Mouse (Mus musculus) bone marrow, adult 2 months (tissue): ENCODE results near the gene Ing2. TPM values are rescaled to one million over a fixed set of nuclear protein-coding genes. Genes with fewer than 3 reads are reported as not detected.

Source experiments
- H3K27ac ChIP-seq: fragments of 200-500 bp; 2 replicates; pipeline ENCODE4 v1.5.1; 2012; ENCODE audit warnings: low read depth, mild to moderate bottlenecking, control low read depth, inconsistent platforms, low read length; ENCODE audit not compliant: control insufficient read depth, poor library complexity, insufficient read depth
- H3K4me1 ChIP-seq: fragments of 200-500 bp; 2 replicates; pipeline ENCODE4 v1.6.1; 2011; ENCODE audit warnings: low read length; ENCODE audit not compliant: control insufficient read depth, insufficient read depth
- H3K4me3 ChIP-seq: fragments of 200-500 bp; replicated peaks from 2 replicates; pipeline ENCODE3; 2011; ENCODE audit warnings: mild to moderate bottlenecking, low read depth, low read length, control low read depth; ENCODE audit not compliant: control insufficient read depth
- CTCF ChIP-seq: fragments of 200-500 bp; IDR thresholded peaks from 2 replicates; pipeline ENCODE4 v1.5.1; 2011; ENCODE audit warnings: low read length, control low read depth; ENCODE audit not compliant: control insufficient read depth, insufficient read depth
- POLR2A ChIP-seq: fragments of 200-500 bp; IDR thresholded peaks from 2 replicates; pipeline ENCODE4 v1.6.1; 2011; ENCODE audit warnings: low read depth, mild to moderate bottlenecking, control low read depth, low read length, borderline replicate concordance; ENCODE audit not compliant: control insufficient read depth
- WGBS: fragments of 180-500 bp; shearing (Covaris S2); methylation state at CpG from one replicate; pipeline ENCODE4 v1.1.7; 2018; 5-methylcytosine and 5-hydroxymethylcytosine counted together
- polyA plus RNA-seq: library from polyadenylated mRNA; stranded (reverse); fragments of >200 nt; gene quantifications from 2 replicates; pipeline ENCODE4 v1.2.4, GENCODE M21; 2011; ENCODE audit warnings: low replicate concordance; ENCODE audit not compliant: missing spikeins, insufficient read depth, insufficient read length

Ing2 gene
- polyA plus RNA-seq, 1 experiment, result 31.1 TPM

- no peak overlapping the region for H3K27ac ChIP-seq
- no peaks in the 10 kb centered on the region for H3K4me1 ChIP-seq
- 92% methylated on average over 5 of the region's 5 CpGs for WGBS
- no peak overlapping the region for H3K4me3 ChIP-seq
- TF ChIP-seq POLR2A, result no peak
- no peak for TF ChIP-seq CTCF
These were observed 12.2 kb downstream of the Ing2 start for GRCm38 (mm10) chr8:47663201-47663600.

- H3K4me1 ChIP-seq, result no peaks in the 10 kb centered on the region
- H3K4me3 ChIP-seq, result no peak overlapping the region
- no peak overlapping the region for H3K27ac ChIP-seq
- 96% methylated on average over 5 of the region's 5 CpGs for WGBS
- TF ChIP-seq POLR2A (no peak), CTCF (no peak)
These were observed 12.6 kb downstream of the Ing2 start for GRCm38 (mm10) chr8:47662716-47663115.

- Histone ChIP-seq H3K4me1 (no peaks in the 10 kb centered on the region), H3K4me3 (no peak overlapping the region), H3K27ac (no peak overlapping the region)
- TF ChIP-seq POLR2A (no peak), CTCF (no peak)
- 88% methylated on average over 7 of the region's 7 CpGs for WGBS
These were observed 15.0 kb downstream of the Ing2 start for GRCm38 (mm10) chr8:47660394-47660793.

- 87% methylated on average over 5 of the region's 5 CpGs for WGBS
- Histone ChIP-seq H3K4me1 (no peaks in the 10 kb centered on the region), H3K27ac (no peak overlapping the region), H3K4me3 (no peak overlapping the region)
- TF ChIP-seq CTCF (no peak), POLR2A (no peak)
These were observed 15.9 kb downstream of the Ing2 start for GRCm38 (mm10) chr8:47659463-47659862.

GRCm38 (mm10) chr8:47654406-47654805 is 20.9 kb downstream of the Ing2 start:
- Histone ChIP-seq H3K4me1 (no peaks in the 10 kb centered on the region), H3K27ac (no peak overlapping the region), H3K4me3 (no peak overlapping the region)
- TF ChIP-seq CTCF (no peak), POLR2A (no peak)
- WGBS, result 73% methylated on average over 3 of the region's 3 CpGs

- Histone ChIP-seq H3K4me3 (no peak overlapping the region), H3K4me1 (no peaks in the 10 kb centered on the region), H3K27ac (no peak overlapping the region)
- WGBS, result 87% methylated on average over 3 of the region's 3 CpGs
- no peak for TF ChIP-seq POLR2A
- TF ChIP-seq CTCF, result no peak
These were observed 22.6 kb downstream of the Ing2 start for GRCm38 (mm10) chr8:47652737-47653076.

GRCm38 (mm10) chr8:47651913-47652736 is 23.2 kb downstream of the Ing2 start:
- TF ChIP-seq POLR2A, result no peak
- no peak for TF ChIP-seq CTCF
- H3K4me1 ChIP-seq, result no peaks in the 10 kb centered on the region
- 88% methylated on average over 13 of the region's 13 CpGs for WGBS
- no peak overlapping the region for H3K4me3 ChIP-seq
- H3K27ac ChIP-seq, result no peak overlapping the region

GRCm38 (mm10) chr8:47650853-47651252 is 24.5 kb downstream of the Ing2 start:
- TF ChIP-seq CTCF (no peak), POLR2A (no peak)
- H3K4me1 ChIP-seq, result no peaks in the 10 kb centered on the region
- 76% methylated on average over 4 of the region's 4 CpGs for WGBS

More at GRCm38 (mm10) chr8:47650853-47651252, 24.5 kb downstream of the Ing2 start:
- Histone ChIP-seq H3K4me3 (no peak overlapping the region), H3K27ac (no peak overlapping the region)
